Mouse (Mus musculus): Measurements from ENCODE around the gene Magi1. TPM values are rescaled to one million over a fixed set of nuclear protein-coding genes. Genes with fewer than 3 reads are reported as not detected.
A peak's percentile ranks its signal among the peaks of the same experiment; 100 is the strongest.

Gene Magi1
- polyA plus RNA-seq, 1 experiment, result 16.3 TPM

- H3K27ac ChIP-seq (ENCODE audit: insufficient read depth, low read length), result no peak overlapping the region
- TF ChIP-seq CTCF (IDR thresholded peaks at IDR 0.05; ENCODE audit: borderline replicate concordance, insufficient read depth, low read length) (no peak), POLR2A (IDR thresholded peaks at IDR 0.05; ENCODE audit: low read depth, low read length) (no peak)
- H3K4me1 ChIP-seq (ENCODE audit: control insufficient read depth, insufficient read depth, low read length), result 0 out of 2 replicates have a peak, but pooled peaks cover 6% of the 10 kb centered on the region
- H3K4me3 ChIP-seq (ENCODE audit: insufficient read depth, low read length), result no peak overlapping the region
These were observed 22.9 kb downstream of the Magi1 start for GRCm38 (mm10) chr6:94260831-94261230.

GRCm38 (mm10) chr6:94259981-94260380, 23.7 kb downstream of the Magi1 start:
- TF ChIP-seq POLR2A (IDR thresholded peaks at IDR 0.05; ENCODE audit: low read depth, low read length), result no peak
- no peak for TF ChIP-seq CTCF (IDR thresholded peaks at IDR 0.05; ENCODE audit: borderline replicate concordance, insufficient read depth, low read length)
- 0 out of 2 replicates have a peak, but pooled peaks cover 6% of the 10 kb centered on the region for H3K4me1 ChIP-seq (ENCODE audit: control insufficient read depth, insufficient read depth, low read length)
- H3K27ac ChIP-seq (ENCODE audit: insufficient read depth, low read length), result no peak overlapping the region
- no peak overlapping the region for H3K4me3 ChIP-seq (ENCODE audit: insufficient read depth, low read length)

- Histone ChIP-seq H3K27ac (ENCODE audit: insufficient read depth, low read length) (no peak overlapping the region), H3K4me3 (ENCODE audit: insufficient read depth, low read length) (no peak overlapping the region), H3K4me1 (ENCODE audit: control insufficient read depth, insufficient read depth, low read length) (0 out of 2 replicates have a peak, but pooled peaks cover 6% of the 10 kb centered on the region)
- TF ChIP-seq CTCF (IDR thresholded peaks at IDR 0.05; ENCODE audit: borderline replicate concordance, insufficient read depth, low read length) (no peak), POLR2A (IDR thresholded peaks at IDR 0.05; ENCODE audit: low read depth, low read length) (no peak)
These were observed 25.9 kb downstream of the Magi1 start for GRCm38 (mm10) chr6:94257831-94258173.

- H3K4me3 ChIP-seq (ENCODE audit: insufficient read depth, low read length), result no peak overlapping the region
- H3K4me1 ChIP-seq (ENCODE audit: control insufficient read depth, insufficient read depth, low read length), result 0 out of 2 replicates have a peak, but pooled peaks cover 6% of the 10 kb centered on the region
- TF ChIP-seq CTCF (IDR thresholded peaks at IDR 0.05; ENCODE audit: borderline replicate concordance, insufficient read depth, low read length) (no peak), POLR2A (IDR thresholded peaks at IDR 0.05; ENCODE audit: low read depth, low read length) (no peak)
- H3K27ac ChIP-seq (ENCODE audit: insufficient read depth, low read length), result peak overlapping the region; percentile 6
These were observed 26.5 kb downstream of the Magi1 start for GRCm38 (mm10) chr6:94256982-94257830.

- TF ChIP-seq POLR2A (IDR thresholded peaks at IDR 0.05; ENCODE audit: low read depth, low read length) (no peak), CTCF (IDR thresholded peaks at IDR 0.05; ENCODE audit: borderline replicate concordance, insufficient read depth, low read length) (no peak)
- H3K4me3 ChIP-seq (ENCODE audit: insufficient read depth, low read length), result no peak overlapping the region
- no peak overlapping the region for H3K27ac ChIP-seq (ENCODE audit: insufficient read depth, low read length)
- H3K4me1 ChIP-seq (ENCODE audit: control insufficient read depth, insufficient read depth, low read length), result 0 out of 2 replicates have a peak, but pooled peaks cover 6% of the 10 kb centered on the region
These were observed 29.8 kb downstream of the Magi1 start for GRCm38 (mm10) chr6:94253943-94254342.

GRCm38 (mm10) chr6:94251358-94251945, 32.3 kb downstream of the Magi1 start:
- Histone ChIP-seq H3K27ac (ENCODE audit: insufficient read depth, low read length) (no peak overlapping the region), H3K4me1 (ENCODE audit: control insufficient read depth, insufficient read depth, low read length) (no peaks in the 10 kb centered on the region), H3K4me3 (ENCODE audit: insufficient read depth, low read length) (no peak overlapping the region)
- TF ChIP-seq POLR2A (IDR thresholded peaks at IDR 0.05; ENCODE audit: low read depth, low read length) (no peak), CTCF (IDR thresholded peaks at IDR 0.05; ENCODE audit: borderline replicate concordance, insufficient read depth, low read length) (no peak)

GRCm38 (mm10) chr6:94249286-94249790, 34.4 kb downstream of the Magi1 start:
- TF ChIP-seq POLR2A (IDR thresholded peaks at IDR 0.05; ENCODE audit: low read depth, low read length) (no peak), CTCF (IDR thresholded peaks at IDR 0.05; ENCODE audit: borderline replicate concordance, insufficient read depth, low read length) (no peak)
- H3K27ac ChIP-seq (ENCODE audit: insufficient read depth, low read length), result no peak overlapping the region
- no peaks in the 10 kb centered on the region for H3K4me1 ChIP-seq (ENCODE audit: control insufficient read depth, insufficient read depth, low read length)
- H3K4me3 ChIP-seq (ENCODE audit: insufficient read depth, low read length), result no peak overlapping the region

GRCm38 (mm10) chr6:94241251-94241650, 42.5 kb downstream of the Magi1 start:
- Histone ChIP-seq H3K4me3 (ENCODE audit: insufficient read depth, low read length) (no peak overlapping the region), H3K4me1 (ENCODE audit: control insufficient read depth, insufficient read depth, low read length) (peaks cover 20% of the 10 kb centered on the region), H3K27ac (ENCODE audit: insufficient read depth, low read length) (no peak overlapping the region)
- TF ChIP-seq POLR2A (IDR thresholded peaks at IDR 0.05; ENCODE audit: low read depth, low read length), result no peak

- H3K27ac ChIP-seq (ENCODE audit: insufficient read depth, low read length), result no peak overlapping the region
- TF ChIP-seq POLR2A (IDR thresholded peaks at IDR 0.05; ENCODE audit: low read depth, low read length) (no peak), CTCF (IDR thresholded peaks at IDR 0.05; ENCODE audit: borderline replicate concordance, insufficient read depth, low read length) (no peak)
- H3K4me1 ChIP-seq (ENCODE audit: control insufficient read depth, insufficient read depth, low read length), result peaks cover 20% of the 10 kb centered on the region
These were observed 45.1 kb downstream of the Magi1 start for GRCm38 (mm10) chr6:94238643-94239042.

GRCm38 (mm10) chr6:94236899-94237298, 46.8 kb downstream of the Magi1 start:
- no peak overlapping the region for H3K27ac ChIP-seq (ENCODE audit: insufficient read depth, low read length)
- no peak overlapping the region for H3K4me3 ChIP-seq (ENCODE audit: insufficient read depth, low read length)
- peaks cover 20% of the 10 kb centered on the region for H3K4me1 ChIP-seq (ENCODE audit: control insufficient read depth, insufficient read depth, low read length)
- TF ChIP-seq CTCF (IDR thresholded peaks at IDR 0.05; ENCODE audit: borderline replicate concordance, insufficient read depth, low read length) (no peak), POLR2A (IDR thresholded peaks at IDR 0.05; ENCODE audit: low read depth, low read length) (no peak)

More at GRCm38 (mm10) chr6:94238643-94239042, 45.1 kb downstream of the Magi1 start:
- H3K4me3 ChIP-seq (ENCODE audit: insufficient read depth, low read length), result no peak overlapping the region
